Mouse (Mus musculus) T-helper 1 cell (primary cell): ENCODE results near the gene Angpt4.

Experiments
- in situ Hi-C: fragments of 300-600 bp; cut with MboI, MseI; formaldehyde crosslinking; loops from one replicate; pipeline ENCODE4 v1.15.1; 2025; ENCODE audit warnings: high pct_unique_total_duplicates

Gene Angpt4

DNA sequence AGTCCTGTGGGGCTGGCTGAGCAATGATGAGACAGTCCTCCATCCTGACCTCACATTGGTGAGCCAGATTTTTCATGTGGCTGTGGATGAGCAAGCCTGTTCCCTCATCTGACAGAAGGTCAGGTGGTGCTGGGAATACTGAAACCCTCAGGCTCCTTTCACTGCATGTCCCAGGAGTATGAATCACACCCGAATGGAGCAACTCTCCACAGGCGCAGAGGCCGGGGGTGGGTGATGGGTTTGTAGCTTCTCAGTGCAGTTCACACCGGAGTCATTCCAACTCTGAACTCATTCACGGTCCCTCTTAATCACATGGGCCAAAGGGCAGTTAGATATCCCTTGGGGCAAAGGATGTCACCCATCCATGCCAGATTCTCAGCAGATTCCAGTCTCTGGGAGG is 3.1 kb downstream of the Angpt4 start:
- in situ Hi-C loops, result no loop called here

DNA sequence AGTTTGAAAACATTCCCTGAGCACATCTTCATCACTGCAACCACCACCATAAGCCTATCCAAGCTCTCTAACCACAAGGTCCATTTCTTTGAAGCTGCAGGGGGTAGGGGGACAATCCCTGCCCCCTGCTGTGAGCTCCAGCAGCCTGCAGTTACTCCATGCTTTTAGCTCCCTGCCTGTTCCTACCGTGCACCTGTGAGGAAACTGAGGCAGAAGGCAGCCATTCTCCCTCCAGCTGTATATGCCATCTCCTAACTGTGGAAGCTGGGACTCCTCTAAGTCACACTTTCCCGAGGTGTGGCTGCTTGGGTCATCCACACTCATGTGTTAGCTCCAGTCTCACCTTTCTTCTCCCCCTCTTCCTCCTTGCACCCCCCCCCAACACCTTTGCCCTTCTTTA is 4.1 kb downstream of the Angpt4 start:
- in situ Hi-C loops, result no loop called here

DNA sequence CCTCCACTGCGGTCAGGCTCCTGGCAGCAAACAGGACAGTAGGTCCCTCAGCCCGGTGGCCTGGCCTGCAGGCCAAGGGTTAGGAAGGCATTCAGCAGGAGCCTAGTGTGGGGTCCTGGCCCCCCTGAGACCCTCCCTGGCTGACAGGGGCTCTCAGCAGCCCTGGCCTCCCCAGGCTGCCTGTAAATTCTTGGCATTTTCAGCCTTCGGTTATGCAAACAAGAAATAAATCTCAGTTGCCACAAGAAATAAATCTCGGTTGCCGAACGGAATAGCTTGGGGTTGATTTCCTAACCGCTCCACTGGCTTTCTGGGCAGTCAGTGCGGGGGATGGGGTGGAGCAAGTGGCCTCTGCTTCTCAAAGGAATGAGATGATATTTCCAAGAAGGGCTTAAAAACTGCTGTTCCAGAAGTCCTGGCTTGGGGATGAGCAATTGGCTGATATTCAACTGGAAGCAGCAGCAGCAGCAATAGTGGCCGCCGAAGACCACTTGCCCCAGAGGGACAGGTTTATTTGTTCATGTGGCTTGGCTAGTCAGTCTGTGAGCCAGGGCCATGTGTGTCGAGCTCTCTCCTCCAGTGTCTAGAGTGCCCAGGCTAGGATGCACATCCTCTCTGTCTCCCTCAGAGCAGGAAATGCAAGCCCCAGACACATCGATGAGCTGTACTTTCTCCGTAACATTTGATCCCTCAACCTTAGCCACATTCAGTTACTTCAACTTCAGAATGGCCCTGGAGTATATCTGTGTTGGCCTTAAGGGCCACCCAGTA is 5.2 kb downstream of the Angpt4 start:
- in situ Hi-C loops, result no loop called here

DNA sequence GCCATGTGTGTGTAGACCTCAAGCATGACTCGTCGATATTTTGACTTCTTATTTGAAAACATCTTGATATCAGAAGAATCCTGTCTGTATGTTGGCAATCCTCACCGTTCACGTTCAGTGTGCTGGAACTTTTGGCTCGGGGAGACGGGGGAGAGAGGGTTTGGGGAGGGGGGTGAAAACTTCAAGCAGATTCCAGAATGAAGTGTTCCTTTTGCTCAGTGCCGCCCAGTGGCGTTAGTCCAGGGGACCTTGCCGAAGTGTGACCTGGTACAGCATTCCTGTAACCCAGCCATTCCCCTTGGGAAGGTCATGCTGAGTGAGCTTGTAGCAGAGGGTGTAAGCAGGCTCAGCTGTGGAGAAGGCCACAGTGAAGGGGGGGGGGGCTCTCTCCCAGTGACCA is 8.1 kb downstream of the Angpt4 start:
- in situ Hi-C loops, result no loop called here

DNA sequence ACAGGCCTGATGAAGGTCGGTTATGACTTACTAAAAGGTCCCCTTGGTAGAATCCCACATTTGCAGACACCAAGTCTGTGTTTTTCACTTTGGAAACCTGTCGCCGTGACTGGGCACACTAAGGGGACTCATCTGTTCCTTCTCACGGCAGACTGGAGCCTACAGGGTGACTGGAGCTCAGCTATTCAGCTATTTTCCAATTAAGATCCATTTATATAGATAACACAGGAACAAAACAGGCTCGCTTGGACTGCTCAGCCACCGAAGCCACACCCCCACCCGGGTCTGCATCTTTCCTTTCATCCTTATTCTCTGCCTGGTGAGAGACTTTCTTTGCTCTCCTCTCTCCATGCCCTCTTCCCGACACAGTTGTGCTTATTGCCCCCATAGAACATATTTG is 10.1 kb downstream of the Angpt4 start:
- in situ Hi-C loops, result no loop called here

DNA sequence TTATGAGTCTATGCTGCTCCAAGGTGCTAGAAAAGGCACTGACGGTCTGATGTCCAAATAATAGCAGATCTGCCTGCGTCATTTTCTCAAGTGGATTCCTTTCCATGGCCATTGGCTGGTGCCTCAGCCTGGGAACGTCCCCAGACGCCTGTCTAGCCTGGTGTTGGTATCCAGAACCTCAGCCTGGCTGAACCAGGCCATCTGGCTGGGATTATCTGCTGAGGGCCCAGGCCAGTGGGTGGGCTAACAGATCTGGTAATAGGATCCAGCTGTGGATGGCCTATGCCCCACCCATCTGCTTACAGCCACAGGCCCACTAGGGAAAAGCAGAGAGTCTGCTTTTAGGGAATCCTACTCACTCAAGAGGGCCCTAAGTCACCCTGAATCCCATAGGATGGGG is 10.6 kb downstream of the Angpt4 start:
- in situ Hi-C loops, result no loop called here

DNA sequence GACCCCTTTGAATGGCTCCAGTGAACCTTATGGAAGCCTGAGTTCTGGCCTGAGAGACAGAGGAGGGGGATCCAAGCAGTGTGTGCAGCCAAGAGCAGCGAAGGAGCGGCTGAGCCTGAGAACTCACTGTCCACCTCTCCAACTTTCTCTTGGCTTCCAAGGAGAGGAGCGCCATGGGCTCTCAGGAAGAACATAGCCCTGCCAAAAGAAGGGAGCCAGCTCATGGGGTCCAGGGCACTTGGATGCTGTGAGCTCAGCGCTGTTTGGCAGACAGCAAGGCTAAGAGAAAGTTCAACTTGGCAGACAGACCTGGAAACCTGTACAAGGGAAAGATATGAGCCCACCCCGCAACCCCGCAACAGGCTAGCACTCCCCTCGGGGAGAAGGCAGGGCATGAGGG is 13.3 kb downstream of the Angpt4 start:
- in situ Hi-C loops, result no loop called here

DNA sequence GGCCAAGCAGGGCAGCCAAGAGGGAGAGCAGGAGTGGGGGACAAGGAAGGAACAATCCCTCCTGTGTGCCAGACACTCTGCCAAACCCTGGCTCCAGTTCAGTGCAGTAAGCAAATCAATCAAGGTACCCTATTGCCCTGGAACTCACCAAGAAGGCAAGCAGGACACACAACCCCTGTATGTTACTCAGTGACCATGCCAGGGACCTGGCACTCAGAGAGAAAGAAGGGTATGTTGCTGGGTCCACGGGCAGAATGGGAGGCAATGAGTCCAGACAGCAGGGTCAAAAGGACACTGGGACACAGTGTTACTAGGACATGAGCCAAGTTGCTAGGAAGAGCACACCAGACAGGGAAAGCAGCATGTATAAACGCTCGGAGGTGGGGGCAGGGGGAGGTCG is 14.7 kb downstream of the Angpt4 start:
- in situ Hi-C loops, result no loop called here

DNA sequence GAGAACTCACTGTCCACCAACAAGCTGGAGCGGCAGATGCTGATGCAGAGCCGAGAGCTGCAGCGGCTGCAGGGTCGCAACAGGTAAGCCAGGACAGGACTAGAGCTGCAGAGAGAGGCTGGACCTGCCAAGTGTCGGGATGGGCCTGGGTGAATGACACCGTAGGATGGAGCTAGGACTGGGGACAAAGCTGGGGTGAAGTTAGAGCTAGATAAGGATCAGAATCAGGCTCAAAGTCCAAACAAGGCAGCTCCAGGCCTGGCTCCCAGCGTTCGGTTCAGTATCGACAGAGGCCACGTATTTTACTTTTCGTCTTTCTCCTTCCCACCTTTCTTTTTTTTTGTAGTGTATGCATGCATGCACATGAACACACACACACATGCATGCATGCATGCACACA is 16.1 kb downstream of the Angpt4 start:
- in situ Hi-C loops, result no loop called here

DNA sequence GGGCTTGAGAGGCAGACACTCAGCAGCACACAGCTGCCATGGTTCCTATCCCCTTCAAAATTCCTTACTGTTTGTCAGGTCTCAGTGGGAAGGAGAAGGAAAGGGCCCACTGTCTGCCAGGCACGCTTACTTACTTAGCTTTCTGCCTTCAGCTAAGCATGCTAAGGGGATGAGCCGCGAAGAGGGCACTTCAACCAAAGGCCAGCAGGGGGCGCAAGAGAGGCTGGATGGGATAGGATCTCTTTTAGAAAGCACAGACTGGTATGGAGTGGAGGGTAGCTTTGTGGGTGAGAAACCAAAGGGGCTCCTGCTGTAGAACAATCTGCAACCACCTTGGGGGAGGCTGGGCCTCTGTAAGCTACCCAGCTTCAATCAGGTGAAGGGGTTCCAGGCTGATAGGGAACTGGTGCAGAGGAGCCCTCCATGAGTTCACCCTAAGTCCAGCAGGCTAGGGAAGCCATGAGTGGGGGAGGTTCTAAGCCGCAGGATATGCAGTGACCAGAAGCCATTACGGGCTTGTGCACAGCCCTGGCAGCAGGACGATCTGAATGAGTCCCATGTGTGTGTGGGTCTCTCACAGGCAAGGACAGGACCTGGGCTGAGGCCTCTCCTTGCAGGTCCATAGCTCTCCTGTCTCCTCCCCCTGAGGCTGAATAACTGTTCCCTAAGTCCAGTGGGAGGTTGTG is 19.5 kb downstream of the Angpt4 start:
- in situ Hi-C loops, result no loop called here

DNA sequence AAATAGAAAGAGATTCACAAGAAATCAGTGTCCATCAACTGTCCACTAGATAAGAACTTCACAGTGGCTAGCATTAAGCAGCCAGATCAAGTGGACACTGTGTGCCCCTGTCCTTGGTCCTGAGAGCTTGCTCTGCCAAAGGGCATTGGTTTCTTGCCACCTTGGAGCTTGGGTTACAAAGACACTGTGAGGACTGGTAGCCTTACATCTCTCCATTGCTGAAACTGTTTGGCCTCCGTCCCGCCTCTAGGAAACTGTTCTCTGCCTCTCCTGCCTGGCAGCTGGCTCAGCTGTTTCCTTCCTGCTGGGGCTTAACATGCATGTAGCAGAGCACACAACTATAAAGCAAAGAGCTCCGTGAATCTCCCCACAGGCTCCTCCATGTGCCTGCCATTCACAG is 26.9 kb downstream of the Angpt4 start:
- in situ Hi-C loops, result no loop called here

DNA sequence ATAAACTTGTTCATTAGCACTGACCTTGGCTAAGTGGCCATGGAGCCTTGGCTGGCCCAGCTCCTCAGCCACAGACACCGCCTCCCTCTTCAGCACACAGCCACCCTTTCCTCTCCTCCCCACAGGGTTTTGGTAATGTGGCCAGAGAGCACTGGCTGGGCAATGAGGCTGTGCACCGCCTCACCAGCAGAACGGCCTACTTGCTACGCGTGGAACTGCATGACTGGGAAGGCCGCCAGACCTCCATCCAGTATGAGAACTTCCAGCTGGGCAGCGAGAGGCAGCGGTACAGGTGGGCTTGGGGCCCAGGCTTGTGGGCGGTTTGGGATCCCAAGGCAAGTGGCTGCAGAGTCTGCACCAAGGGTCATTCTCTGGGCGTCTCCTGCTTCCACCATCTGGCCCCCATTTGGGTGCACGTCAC is 27.8 kb downstream of the Angpt4 start:
- in situ Hi-C loops, result no loop called here

DNA sequence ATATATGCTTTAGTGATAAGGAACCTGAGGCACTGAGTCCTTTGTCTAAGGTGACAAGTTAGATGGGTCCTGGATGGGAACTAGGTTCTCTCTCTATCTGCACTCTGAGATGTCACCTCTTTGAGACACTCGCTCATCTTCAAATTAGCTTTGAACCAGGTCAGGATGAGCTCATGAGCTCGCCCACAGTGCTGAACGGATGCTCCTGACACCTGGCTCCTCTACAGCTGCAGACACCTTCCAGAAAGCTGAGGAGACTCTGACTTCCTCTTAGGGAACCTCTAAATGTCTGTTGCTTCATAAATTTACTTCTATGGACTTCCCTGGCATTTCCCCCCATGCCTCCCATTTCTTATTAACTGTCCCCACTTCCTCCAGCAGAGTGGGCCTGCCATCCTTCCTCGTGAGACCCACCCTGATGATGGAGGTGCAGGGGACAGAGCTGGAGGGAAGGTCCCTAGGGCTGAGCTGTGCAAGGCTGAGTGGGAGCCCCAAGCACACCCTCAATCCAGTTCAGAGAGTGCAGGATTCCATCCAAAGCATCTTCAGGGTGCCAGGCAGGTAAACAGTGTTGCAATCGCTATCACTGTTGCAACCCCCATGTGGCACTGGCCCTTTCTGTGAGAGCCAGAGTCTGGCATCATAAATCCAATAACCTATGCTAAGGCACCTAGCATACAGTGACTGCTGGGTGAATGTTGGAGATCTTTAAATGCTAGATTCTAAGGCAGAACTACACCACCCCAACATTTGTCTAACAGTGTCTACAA is 28.8 kb downstream of the Angpt4 start:
- in situ Hi-C loops, result no loop called here

DNA sequence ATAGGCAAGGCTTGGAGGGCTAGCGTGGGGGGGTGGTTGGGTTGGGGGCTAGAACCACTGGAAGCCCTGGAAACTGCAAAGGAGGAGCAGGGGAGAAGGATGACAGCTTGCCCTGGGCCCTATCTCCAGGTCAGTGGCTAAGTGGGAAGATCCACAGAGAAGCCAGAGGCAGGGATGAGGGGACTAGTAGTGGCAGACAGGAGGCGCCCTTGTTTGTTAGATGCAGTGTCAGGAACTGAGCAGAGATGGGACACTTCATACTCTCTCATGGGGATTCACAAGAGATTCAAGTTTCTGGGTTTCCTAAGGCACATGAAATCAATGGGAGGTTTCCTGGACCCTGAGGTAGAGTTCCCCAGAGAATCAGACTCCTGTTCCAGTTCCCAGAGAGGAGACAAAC is 30.3 kb downstream of the Angpt4 start:
- in situ Hi-C loops, result no loop called here

DNA sequence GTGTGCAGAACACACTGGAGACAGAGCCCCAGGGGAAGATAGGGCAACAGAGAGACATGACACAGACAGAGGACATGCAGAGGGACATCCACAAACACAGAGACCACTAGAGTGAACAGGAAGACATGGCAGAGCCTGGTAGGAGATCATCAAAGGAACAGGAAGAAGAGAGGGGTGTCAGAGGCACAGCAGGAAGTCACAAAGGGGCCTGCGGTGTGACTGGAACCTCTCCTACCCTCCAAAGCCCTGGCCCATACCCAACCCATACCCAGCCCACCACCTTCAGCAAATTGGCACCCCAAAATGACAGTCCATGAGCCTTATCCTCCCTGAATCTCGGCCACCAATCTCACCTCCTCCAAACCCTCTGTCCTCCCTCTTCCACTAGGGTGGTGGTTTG is 33.1 kb downstream of the Angpt4 start:
- in situ Hi-C loops, result no loop called here

DNA sequence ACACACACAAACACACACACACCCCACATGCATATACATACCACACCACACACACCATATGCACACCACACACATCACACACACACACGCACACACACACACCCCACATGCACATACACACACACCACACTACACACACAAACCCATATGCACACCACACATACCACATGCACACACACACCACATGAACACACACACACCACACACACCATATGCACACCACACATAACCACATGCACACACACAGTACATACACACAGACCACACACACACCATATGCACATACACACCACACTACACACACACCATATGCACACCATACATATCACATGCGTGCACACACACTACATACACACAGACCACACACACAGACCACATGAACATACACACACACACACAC is 36.6 kb downstream of the Angpt4 start:
- in situ Hi-C loops, result no loop called here

DNA sequence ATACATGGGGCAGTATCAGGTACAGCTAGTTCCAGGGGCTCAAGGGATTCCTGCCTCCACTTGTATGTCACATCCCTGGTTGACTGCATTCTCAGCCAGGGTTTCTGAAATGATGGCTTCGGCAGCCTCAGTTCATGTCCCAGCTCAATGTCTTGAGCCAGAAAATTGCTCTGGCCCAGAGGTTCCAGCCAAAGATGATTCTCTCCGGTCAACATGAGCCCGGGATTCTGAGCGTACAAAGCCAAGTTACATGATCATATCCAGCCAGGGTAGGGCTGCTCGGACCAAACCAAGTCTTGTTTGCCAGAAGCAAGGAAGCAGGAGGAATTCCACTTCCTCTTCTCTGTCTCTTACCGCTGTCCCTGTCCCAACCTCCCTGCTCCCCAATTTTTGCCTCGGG is 37.3 kb downstream of the Angpt4 start:
- in situ Hi-C loops, result no loop called here

DNA sequence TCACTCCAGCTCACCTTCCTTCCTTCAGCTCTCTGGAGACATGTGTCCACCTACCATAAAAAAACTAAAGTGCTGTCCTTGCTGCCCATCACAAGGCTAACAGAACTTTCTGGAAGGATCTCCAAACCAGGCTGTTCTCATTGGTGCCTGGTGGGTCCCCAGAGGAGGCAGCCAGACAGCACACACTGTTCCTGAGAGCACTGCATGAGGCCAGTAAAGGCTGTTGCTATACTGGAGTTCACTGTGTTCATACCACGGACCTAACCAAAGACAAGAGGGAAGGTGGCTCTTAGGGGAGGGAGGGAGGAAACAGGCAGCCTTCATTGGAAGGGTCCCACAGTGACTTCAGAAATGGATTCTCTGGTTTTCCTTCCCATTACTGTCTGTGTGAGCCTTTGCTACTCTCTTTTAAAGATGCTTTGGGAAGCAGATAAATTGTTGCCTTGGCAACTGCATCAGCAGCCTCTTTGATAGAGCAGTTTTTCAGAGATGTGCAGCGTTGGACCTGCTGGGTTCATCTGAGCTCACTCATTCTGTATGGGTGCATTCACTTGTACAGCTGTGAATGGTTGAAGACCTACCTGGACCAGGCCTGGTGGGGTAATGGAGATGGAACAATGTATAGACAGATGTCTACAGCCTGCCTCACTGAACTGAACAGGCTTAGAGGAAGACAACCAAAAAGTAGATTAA is 38.2 kb downstream of the Angpt4 start:
- in situ Hi-C loops, result no loop called here

DNA sequence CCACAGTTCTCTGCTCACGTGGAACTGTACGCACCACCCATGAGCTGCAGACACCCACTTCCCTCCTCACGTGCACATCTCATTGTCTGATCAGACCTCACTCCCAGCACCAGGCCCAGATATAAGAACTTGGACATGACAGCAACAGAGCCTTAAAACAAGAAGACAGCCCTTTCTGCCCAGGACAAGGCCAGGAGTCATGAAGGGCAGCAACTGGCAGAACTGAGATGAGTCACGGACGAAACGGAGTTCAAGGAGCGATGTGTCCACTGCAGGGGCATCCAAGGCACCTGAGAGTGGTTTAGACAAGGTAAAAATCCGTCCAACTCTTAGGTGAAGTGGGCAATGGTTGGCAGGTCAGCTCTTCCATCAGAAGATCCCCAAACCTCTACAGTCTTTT is 42.7 kb downstream of the Angpt4 start:
- in situ Hi-C loops, result no loop called here

DNA sequence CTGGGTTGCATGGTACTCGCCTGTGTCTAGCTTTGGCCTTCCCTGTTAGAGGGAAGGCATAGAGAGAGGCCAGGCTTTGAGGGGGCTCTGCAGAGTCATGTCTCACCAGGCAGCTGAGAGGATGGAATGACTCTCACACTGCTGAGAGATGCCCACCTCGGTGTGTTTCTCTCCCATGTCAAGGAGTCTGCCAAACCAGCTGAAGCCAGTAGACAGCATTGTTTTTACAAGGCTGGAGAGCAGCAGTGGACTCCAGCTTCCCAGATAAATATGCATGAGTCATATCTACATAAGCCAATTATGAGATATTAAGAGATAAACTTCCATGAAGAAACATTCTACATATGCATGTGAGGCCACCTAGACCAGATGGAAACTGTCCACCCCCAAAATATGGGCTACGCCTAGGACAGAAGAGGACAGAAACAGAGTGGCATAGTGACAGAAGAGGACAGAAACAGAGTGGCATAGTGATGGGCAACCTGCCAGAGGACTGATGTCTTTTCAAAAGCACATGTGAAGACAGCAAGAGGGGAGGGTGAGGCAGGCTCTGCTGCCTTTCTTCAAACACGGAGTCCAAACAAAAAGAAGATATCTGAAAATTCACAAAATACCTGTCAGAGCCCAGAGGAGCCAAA is 45.6 kb downstream of the Angpt4 start:
- in situ Hi-C loops, result no loop called here

DNA sequence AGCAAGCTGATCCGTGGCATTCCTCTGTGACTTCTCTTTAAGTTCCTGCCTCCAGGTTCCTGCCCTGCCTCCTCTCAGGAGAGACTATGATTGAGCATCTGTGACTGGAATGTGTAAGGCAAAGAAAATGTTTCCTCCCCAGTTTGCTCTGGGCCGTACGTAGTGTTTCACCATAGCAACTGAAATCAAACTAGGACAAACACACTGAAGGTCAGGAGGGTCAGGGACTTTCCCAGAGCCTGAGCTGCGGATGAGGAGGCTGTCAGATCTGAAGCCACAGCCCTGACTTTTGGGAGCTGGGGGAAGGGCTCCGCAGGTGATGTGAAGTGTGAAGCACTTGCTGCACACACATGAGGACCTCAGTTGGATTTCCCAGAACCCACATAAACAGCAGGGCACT is 48.3 kb downstream of the Angpt4 start:
- in situ Hi-C loops, result no loop called here
